Mouse (Mus musculus) heart, adult 8-10 months (tissue): ENCODE data around the gene Col4a1. TPM values are rescaled to one million over a fixed set of nuclear protein-coding genes. Genes with fewer than 3 reads are reported as not detected.

Source experiments
- DNase-seq: peaks from one replicate; pipeline ENCODE4 v3.0.0; 2022; ENCODE audit warnings: low spot score
- total RNA-seq, 4 experiments: library from RNA; stranded (reverse); gene quantifications; 2 replicates each; pipeline ENCODE4 v1.2.4; 2022

Gene Col4a1
- total RNA-seq, 4 experiments from 2014 or later: 136 to 221 (median 183) TPM

- no peak for DNase-seq
Measured at GRCm38 (mm10) chr8:11234151-11234878, 78.3 kb downstream of the Col4a1 start.

GRCm38 (mm10) chr8:11233009-11233408 is 79.6 kb downstream of the Col4a1 start:
- no peak for DNase-seq

- no peak for DNase-seq
Measured at GRCm38 (mm10) chr8:11230277-11230676, 82.3 kb downstream of the Col4a1 start.

GRCm38 (mm10) chr8:11227421-11227820 is 85.2 kb downstream of the Col4a1 start:
- DNase-seq: no peak

GRCm38 (mm10) chr8:11225577-11226434 is 86.8 kb downstream of the Col4a1 start:
- DNase-seq: no peak

GRCm38 (mm10) chr8:11224178-11224577 is 88.4 kb downstream of the Col4a1 start:
- no peak for DNase-seq

GRCm38 (mm10) chr8:11221353-11221752 is 91.3 kb downstream of the Col4a1 start:
- DNase-seq: no peak

GRCm38 (mm10) chr8:11219282-11219681 is 93.3 kb downstream of the Col4a1 start:
- DNase-seq: no peak

GRCm38 (mm10) chr8:11215231-11215630 is 97.4 kb downstream of the Col4a1 start:
- DNase-seq: peak; percentile 38

GRCm38 (mm10) chr8:11206509-11206908 is 106.1 kb downstream of the Col4a1 start:
- no peak for DNase-seq

GRCm38 (mm10) chr8:11205532-11205931 is 107.1 kb downstream of the Col4a1 start:
- DNase-seq: no peak

GRCm38 (mm10) chr8:11203260-11204110 is 109.1 kb downstream of the Col4a1 start:
- DNase-seq: no peak

- DNase-seq: no peak
Measured at GRCm38 (mm10) chr8:11198650-11199049, 114.0 kb downstream of the Col4a1 start.

- no peak for DNase-seq
Measured at GRCm38 (mm10) chr8:11197988-11198387, 114.6 kb downstream of the Col4a1 start.

GRCm38 (mm10) chr8:11197261-11197660 is 115.4 kb downstream of the Col4a1 start:
- no peak for DNase-seq

GRCm38 (mm10) chr8:11192719-11193324 is 119.8 kb downstream of the Col4a1 start:
- DNase-seq: no peak

GRCm38 (mm10) chr8:11187581-11188271 is 124.9 kb downstream of the Col4a1 start:
- peak; percentile 66 for DNase-seq

GRCm38 (mm10) chr8:11186456-11186855 is 126.2 kb downstream of the Col4a1 start:
- DNase-seq: no peak

GRCm38 (mm10) chr8:11185672-11186071 is 127.0 kb downstream of the Col4a1 start:
- no peak for DNase-seq

- peak; percentile 75 for DNase-seq
Measured at GRCm38 (mm10) chr8:11183611-11184031, 129.0 kb downstream of the Col4a1 start.

- no peak for DNase-seq
Measured at GRCm38 (mm10) chr8:11182606-11183005, 130.0 kb downstream of the Col4a1 start.
